Mouse (Mus musculus) C2C12 (cell line): Measurements from ENCODE around the gene Asic2. TPM values are rescaled to one million over a fixed set of nuclear protein-coding genes. Genes with fewer than 3 reads are reported as not detected.

ENCODE experiments used
- H3K27me3 ChIP-seq: one replicate; pipeline ENCODE4 v1.6.1; 2011; ENCODE audit not compliant: control insufficient read depth, insufficient read depth, insufficient read length
- H3K36me3 ChIP-seq: one replicate; pipeline ENCODE4 v1.6.1; 2011; ENCODE audit not compliant: control insufficient read depth, insufficient read depth
- H3K4me3 ChIP-seq: one replicate; pipeline ENCODE4 v1.5.1; 2011; ENCODE audit warnings: mild to moderate bottlenecking, control low read depth; ENCODE audit not compliant: poor library complexity, insufficient read depth, severe bottlenecking
- H3K79me2 ChIP-seq: one replicate; pipeline ENCODE4 v1.6.1; 2011; ENCODE audit not compliant: control insufficient read depth, insufficient read depth
- H3K79me3 ChIP-seq: one replicate; pipeline ENCODE4 v1.6.1; 2011; ENCODE audit warnings: low read depth, control low read depth
- H3ac ChIP-seq: one replicate; pipeline ENCODE3; 2011; ENCODE audit warnings: low read depth; ENCODE audit not compliant: control insufficient read depth, insufficient read length
- CEBPB ChIP-seq: IDR thresholded peaks from one replicate; pipeline ENCODE4 v1.6.1; 2011; ENCODE audit warnings: low read depth, mild to moderate bottlenecking, control low read depth, moderate library complexity
- CTCF ChIP-seq: IDR thresholded peaks from one replicate; pipeline ENCODE4 v1.5.1; 2011; ENCODE audit not compliant: control insufficient read depth, insufficient read depth, insufficient read length
- FOSL1 ChIP-seq: IDR thresholded peaks from one replicate; pipeline ENCODE4 v1.8.0; 2011; ENCODE audit warnings: mild to moderate bottlenecking, low read length; ENCODE audit not compliant: poor library complexity, insufficient read depth, severe bottlenecking
- MAX ChIP-seq: IDR thresholded peaks from one replicate; pipeline ENCODE4 v1.6.1; 2011; ENCODE audit warnings: mild to moderate bottlenecking, control low read depth
- MYOD1 ChIP-seq: IDR thresholded peaks from one replicate; pipeline ENCODE4 v1.6.1; 2011; ENCODE audit warnings: low read depth; ENCODE audit not compliant: control insufficient read depth, insufficient read length
- MYOG ChIP-seq: IDR thresholded peaks from one replicate; pipeline ENCODE4 v1.6.1; 2011; ENCODE audit not compliant: control insufficient read depth, insufficient read length; ENCODE audit errors: extremely low read depth
- USF1 ChIP-seq: IDR thresholded peaks from one replicate; pipeline ENCODE4 v1.6.1; 2011; ENCODE audit warnings: low read depth, mild to moderate bottlenecking, control low read depth, moderate library complexity
- polyA plus RNA-seq: library from polyadenylated mRNA; unstranded; fragments of >200 nt; fragmentation: generic; extraction: Trizol; gene quantifications from one replicate; pipeline ENCODE4 v1.2.1, GENCODE M21; 2012; ENCODE audit warnings: missing spikeins

Asic2 gene
- polyA plus RNA-seq, 1 experiment = not detected

GRCm38 (mm10) chr11:81132669-81133068 lies 835.6 kb downstream of the Asic2 start:
- H3K27me3 ChIP-seq = peaks cover 3% of the 10 kb centered on the region
- TF ChIP-seq MYOG = no peak
- TF ChIP-seq CTCF = no peak
- no peak for TF ChIP-seq MYOD1
- no peak for TF ChIP-seq MAX
- TF ChIP-seq FOSL1 = no peak
- TF ChIP-seq CEBPB = no peak
- TF ChIP-seq USF1 = no peak
- H3K4me3 ChIP-seq = no peak overlapping the region
- H3K79me3 ChIP-seq = no peaks in the 10 kb centered on the region
- no peak overlapping the region for H3ac ChIP-seq
- H3K79me2 ChIP-seq = no peaks in the 10 kb centered on the region
- H3K36me3 ChIP-seq = no peaks in the 10 kb centered on the region

GRCm38 (mm10) chr11:81124363-81124762 lies 843.9 kb downstream of the Asic2 start:
- H3ac ChIP-seq = no peak overlapping the region
- H3K27me3 ChIP-seq = no peaks in the 10 kb centered on the region
- H3K4me3 ChIP-seq = no peak overlapping the region
- no peaks in the 10 kb centered on the region for H3K79me3 ChIP-seq
- TF ChIP-seq USF1 (no peak), FOSL1 (no peak), CEBPB (no peak), MAX (no peak), MYOG (no peak)
- H3K36me3 ChIP-seq = no peaks in the 10 kb centered on the region
- no peaks in the 10 kb centered on the region for H3K79me2 ChIP-seq

DNA sequence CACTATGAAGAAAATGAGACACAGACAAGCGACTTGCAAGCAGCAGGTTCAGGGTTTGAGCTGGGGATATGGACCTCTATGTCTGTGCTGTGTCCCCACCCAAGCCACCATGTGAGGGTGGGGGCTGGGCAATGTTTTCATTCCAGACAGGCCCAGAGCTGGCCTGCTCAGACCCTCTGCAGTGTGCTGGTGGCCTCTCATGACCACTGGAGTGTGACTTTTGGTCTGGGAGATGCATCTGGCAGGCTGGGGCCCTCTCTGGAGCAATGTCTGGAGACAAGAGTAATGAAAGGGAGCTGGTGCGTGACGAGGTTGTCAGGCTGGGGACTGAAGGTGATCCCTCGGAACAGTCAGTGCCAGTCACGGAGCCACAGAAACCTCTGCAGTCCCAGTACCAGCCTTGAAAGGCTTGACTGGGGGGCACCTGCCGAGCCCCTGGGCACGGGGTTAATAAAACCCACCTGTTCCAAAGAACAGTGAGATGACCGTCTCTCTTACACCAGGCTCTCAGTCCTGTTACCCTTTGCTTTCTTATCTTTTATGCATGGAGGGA lies 848.2 kb downstream of the Asic2 start:
- H3K4me3 ChIP-seq = no peak overlapping the region
- H3ac ChIP-seq = no peak overlapping the region
- TF ChIP-seq CEBPB = no peak
- TF ChIP-seq FOSL1 = no peak
- TF ChIP-seq USF1 = no peak
- no peak for TF ChIP-seq MYOG
- no peak for TF ChIP-seq MAX
- no peak for TF ChIP-seq MYOD1
- no peak for TF ChIP-seq CTCF
- H3K27me3 ChIP-seq = no peaks in the 10 kb centered on the region
- H3K36me3 ChIP-seq = no peaks in the 10 kb centered on the region
- no peaks in the 10 kb centered on the region for H3K79me3 ChIP-seq
- H3K79me2 ChIP-seq = no peaks in the 10 kb centered on the region

DNA sequence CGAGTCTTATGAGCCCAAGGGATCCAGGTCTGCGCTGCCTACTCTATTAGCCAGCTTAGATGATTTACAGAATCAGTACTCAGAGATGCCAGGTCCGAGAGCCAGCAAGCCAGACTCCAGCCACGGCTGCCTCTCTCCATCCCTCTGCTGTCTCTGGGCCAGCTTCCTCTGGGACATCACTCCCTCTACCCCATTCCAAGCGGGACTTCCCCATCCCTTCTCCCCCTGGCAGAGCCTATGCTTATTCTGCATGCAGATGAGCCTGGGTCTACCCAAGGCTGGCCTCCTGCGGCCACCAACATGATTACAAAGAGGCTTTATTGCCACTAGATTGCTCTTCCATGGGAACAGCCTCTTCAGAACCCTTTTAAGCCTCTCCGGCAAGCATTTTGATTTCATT lies 850.2 kb downstream of the Asic2 start:
- Histone ChIP-seq H3K27me3 (no peaks in the 10 kb centered on the region), H3K4me3 (no peak overlapping the region), H3K79me2 (no peaks in the 10 kb centered on the region), H3K79me3 (no peaks in the 10 kb centered on the region), H3K36me3 (no peaks in the 10 kb centered on the region), H3ac (no peak overlapping the region)
- TF ChIP-seq CTCF = no peak
- no peak for TF ChIP-seq MAX
- no peak for TF ChIP-seq FOSL1
- no peak for TF ChIP-seq MYOG
- TF ChIP-seq CEBPB = no peak
- no peak for TF ChIP-seq MYOD1
- TF ChIP-seq USF1 = no peak

DNA sequence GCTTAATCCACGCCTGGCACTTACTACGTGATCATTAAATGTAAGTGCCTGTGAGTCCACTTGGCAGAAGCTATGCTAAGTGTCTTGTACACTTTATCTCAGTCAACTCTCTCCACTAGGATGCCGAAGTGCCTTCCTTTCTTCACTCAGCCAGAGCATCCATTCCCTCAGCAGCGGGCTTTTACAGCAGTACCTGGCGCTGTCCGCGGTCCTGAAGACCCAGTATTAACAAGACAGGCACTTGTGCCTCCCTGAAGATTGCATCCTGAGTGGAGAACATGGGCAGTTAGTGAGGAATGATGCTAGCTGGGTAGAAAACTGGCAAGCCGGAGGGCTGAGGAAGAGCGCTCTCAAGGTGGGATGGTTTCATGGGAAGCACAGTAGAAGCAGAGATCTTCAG lies 852.6 kb downstream of the Asic2 start:
- no peaks in the 10 kb centered on the region for H3K79me2 ChIP-seq
- no peaks in the 10 kb centered on the region for H3K36me3 ChIP-seq
- H3K79me3 ChIP-seq = no peaks in the 10 kb centered on the region
- H3ac ChIP-seq = no peak overlapping the region
- no peaks in the 10 kb centered on the region for H3K27me3 ChIP-seq
- no peak overlapping the region for H3K4me3 ChIP-seq
- no peak for TF ChIP-seq MYOD1
- TF ChIP-seq MYOG = no peak
- TF ChIP-seq FOSL1 = no peak
- TF ChIP-seq USF1 = no peak
- no peak for TF ChIP-seq CTCF
- no peak for TF ChIP-seq CEBPB
- TF ChIP-seq MAX = no peak

DNA sequence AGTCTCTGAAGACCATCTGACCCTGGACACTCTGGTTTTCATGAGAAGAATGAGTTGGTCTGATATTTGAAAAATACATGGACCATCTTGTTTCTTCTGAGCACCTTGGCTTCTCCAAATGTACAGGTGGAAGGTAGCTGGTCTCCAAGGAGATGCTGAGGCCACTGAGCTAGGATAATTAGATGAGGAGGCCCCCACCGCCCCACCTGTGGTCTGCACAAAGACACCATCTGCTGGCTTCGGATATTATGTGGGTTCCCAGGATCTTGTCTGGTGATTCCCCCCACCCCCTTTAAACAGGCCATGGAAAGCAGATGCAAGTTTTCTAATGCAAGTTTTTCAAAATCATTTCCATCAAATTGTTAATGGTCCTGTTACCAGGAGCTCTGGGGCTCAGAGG lies 856.6 kb downstream of the Asic2 start:
- Histone ChIP-seq H3ac (no peak overlapping the region), H3K79me3 (no peaks in the 10 kb centered on the region), H3K4me3 (no peak overlapping the region), H3K36me3 (no peaks in the 10 kb centered on the region), H3K79me2 (no peaks in the 10 kb centered on the region), H3K27me3 (peaks cover 4% of the 10 kb centered on the region)
- TF ChIP-seq MAX (no peak), CTCF (no peak), CEBPB (no peak), MYOD1 (no peak), USF1 (no peak), FOSL1 (no peak), MYOG (no peak)
